Mouse (Mus musculus) stomach, embryonic 14.5 days (tissue): ENCODE results near the gene Adh5. TPM values are rescaled to one million over a fixed set of nuclear protein-coding genes. Genes with fewer than 3 reads are reported as not detected.
A peak's percentile ranks its signal among the peaks of the same experiment; 100 is the strongest.

Experiments
- ATAC-seq: fragments of 200-750 bp; cut with Nextera tagmentation; 2 replicates; pipeline ENCODE4 v1.8.0; 2017; ENCODE audit warnings: low read depth, moderate TSS enrichment; ENCODE audit not compliant: insufficient number of reproducible peaks, insufficient read depth, low FRiP score
- H3K27ac ChIP-seq: fragments of 300-500 bp; sonication (generic); 2 replicates; pipeline ENCODE4 v1.5.1; 2014; ENCODE audit warnings: mild to moderate bottlenecking, low read length, moderate library complexity, mixed read lengths
- H3K27me3 ChIP-seq: fragments of 300-500 bp; sonication (generic); 2 replicates; pipeline ENCODE4 v1.6.1; 2014; ENCODE audit warnings: low read length, control low read depth, mixed read lengths; ENCODE audit not compliant: control insufficient read depth, insufficient read depth
- H3K36me3 ChIP-seq: fragments of 300-500 bp; sonication (generic); 2 replicates; pipeline ENCODE4 v1.6.1; 2014; ENCODE audit warnings: mild to moderate bottlenecking, control low read depth, low read length, moderate library complexity, mixed read lengths; ENCODE audit not compliant: control insufficient read depth, insufficient read depth
- H3K4me1 ChIP-seq: fragments of 300-500 bp; sonication (generic); 2 replicates; pipeline ENCODE4 v1.6.1; 2014; ENCODE audit warnings: low read length, control low read depth, mixed read lengths; ENCODE audit not compliant: control insufficient read depth, insufficient read depth
- H3K4me2 ChIP-seq: fragments of 300-500 bp; sonication (generic); replicated peaks from 2 replicates; pipeline ENCODE4 v1.6.1; 2014; ENCODE audit warnings: low read depth, low read length, control low read depth
- H3K4me3 ChIP-seq: fragments of 300-500 bp; sonication (generic); 2 replicates; pipeline ENCODE4 v1.5.1; 2014; ENCODE audit warnings: low read depth, low read length, control low read depth
- H3K9ac ChIP-seq: fragments of 300-500 bp; sonication (generic); replicated peaks from 2 replicates; pipeline ENCODE4 v1.6.1; 2014; ENCODE audit warnings: low read depth, mild to moderate bottlenecking, control low read depth, low read length, moderate library complexity, mixed read lengths
- H3K9me3 ChIP-seq: fragments of 300-500 bp; sonication (generic); 2 replicates; pipeline ENCODE4 v1.6.1; 2016; ENCODE audit warnings: low read depth, low read length, control low read depth; ENCODE audit not compliant: control insufficient read depth
- WGBS: fragments of 180-500 bp; shearing (Covaris S2); extraction: QIAGEN DNeasy Blood & Tissue Kit; methylation state at CpG from one replicate; pipeline ENCODE4 v1.1.7; 2014; 5-methylcytosine and 5-hydroxymethylcytosine counted together
- polyA plus RNA-seq: library from polyadenylated mRNA; unstranded; fragments of >200 nt; fragmentation: Nextera tagmentation; extraction: Ambion mirVana; gene quantifications from 2 replicates; pipeline ENCODE4 v1.2.1, GENCODE M21; 2014

Gene Adh5
- polyA plus RNA-seq, 1 experiment from 2014 or later = 191 TPM

- Histone ChIP-seq H3K27ac (no peak overlapping the region), H3K27me3 (no peaks in the 10 kb centered on the region), H3K9me3 (no peaks in the 10 kb centered on the region), H3K4me1 (no peaks in the 10 kb centered on the region), H3K4me3 (no peak overlapping the region), H3K36me3 (no peaks in the 10 kb centered on the region), H3K9ac (no peak overlapping the region), H3K4me2 (no peak overlapping the region)
- WGBS = 70% methylated on average over 6 of the region's 6 CpGs
- no peak for ATAC-seq
These were observed 23.5 kb upstream of the Adh5 start for GRCm38 (mm10) chr3:138419369-138419768.

GRCm38 (mm10) chr3:138420385-138420784 is 22.5 kb upstream of the Adh5 start:
- Histone ChIP-seq H3K9ac (no peak overlapping the region), H3K9me3 (no peaks in the 10 kb centered on the region), H3K27me3 (no peaks in the 10 kb centered on the region), H3K4me1 (no peaks in the 10 kb centered on the region), H3K4me3 (no peak overlapping the region), H3K4me2 (no peak overlapping the region), H3K27ac (no peak overlapping the region), H3K36me3 (no peaks in the 10 kb centered on the region)
- ATAC-seq = no peak
- 94% methylated on average over 3 of the region's 3 CpGs for WGBS

DNA sequence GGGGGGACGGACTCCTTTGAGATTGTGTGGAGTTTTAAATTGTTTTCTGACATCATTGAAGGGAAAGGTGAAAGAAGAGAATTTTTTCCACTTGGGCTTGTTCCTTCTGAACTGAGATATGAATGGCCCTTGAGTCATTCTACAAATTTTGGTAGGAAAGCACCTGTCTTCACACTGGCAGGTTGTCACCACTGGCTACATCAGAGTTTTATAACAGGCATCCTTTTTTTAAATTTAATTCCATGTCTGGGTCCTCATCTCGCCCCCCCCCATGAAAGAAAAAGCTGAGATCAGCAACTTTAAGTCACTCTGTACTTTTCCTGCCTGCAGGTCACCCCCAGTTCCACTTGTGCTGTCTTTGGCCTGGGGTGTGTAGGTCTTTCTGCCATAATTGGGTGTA is 19.2 kb upstream of the Adh5 start:
- ATAC-seq = no peak
- Histone ChIP-seq H3K36me3 (no peaks in the 10 kb centered on the region), H3K9me3 (no peaks in the 10 kb centered on the region), H3K4me2 (no peak overlapping the region), H3K4me1 (no peaks in the 10 kb centered on the region), H3K9ac (no peak overlapping the region), H3K4me3 (no peak overlapping the region), H3K27me3 (no peaks in the 10 kb centered on the region), H3K27ac (no peak overlapping the region)
- 60% methylated on average over 2 of the region's 2 CpGs for WGBS

- Histone ChIP-seq H3K4me2 (no peak overlapping the region), H3K27ac (no peak overlapping the region), H3K27me3 (no peaks in the 10 kb centered on the region), H3K4me3 (no peak overlapping the region), H3K9ac (no peak overlapping the region), H3K9me3 (no peaks in the 10 kb centered on the region), H3K4me1 (no peaks in the 10 kb centered on the region), H3K36me3 (no peaks in the 10 kb centered on the region)
- 65% methylated on average over 4 of the region's 4 CpGs for WGBS
- no peak for ATAC-seq
These were observed 18.6 kb upstream of the Adh5 start for GRCm38 (mm10) chr3:138424247-138424646.

DNA sequence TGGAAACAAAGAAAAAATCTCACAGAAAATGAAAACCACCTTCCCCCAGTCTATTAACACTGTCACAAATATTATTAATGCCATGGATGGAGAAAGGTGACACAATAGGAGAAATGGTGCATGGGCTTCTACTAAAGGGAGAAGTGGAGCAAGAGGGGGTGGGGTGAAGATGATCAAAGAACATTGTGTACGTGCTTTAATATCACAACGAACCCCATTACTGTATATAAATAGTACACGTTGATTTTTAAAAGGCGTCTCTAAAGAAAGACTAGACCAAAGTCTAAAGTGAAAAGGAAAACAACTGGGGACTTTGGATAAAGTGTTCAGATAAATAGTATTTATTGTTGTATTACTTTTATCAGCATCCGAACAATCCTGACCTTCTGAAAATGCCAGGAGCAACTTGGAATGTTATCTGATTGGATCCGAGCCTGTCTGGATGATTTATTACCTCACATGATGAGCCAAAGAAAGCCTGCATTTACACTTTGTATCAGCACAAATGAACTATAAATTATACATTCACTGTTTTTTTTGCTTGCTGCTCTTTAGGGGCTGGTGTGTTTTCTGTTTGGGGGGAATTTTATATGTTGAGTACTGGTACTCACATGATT is 12.4 kb upstream of the Adh5 start:
- no peaks in the 10 kb centered on the region for H3K9me3 ChIP-seq
- H3K9ac ChIP-seq = no peak overlapping the region
- H3K4me1 ChIP-seq = no peaks in the 10 kb centered on the region
- H3K27me3 ChIP-seq = no peaks in the 10 kb centered on the region
- no peak for ATAC-seq
- H3K27ac ChIP-seq = no peak overlapping the region
- H3K4me2 ChIP-seq = no peak overlapping the region
- H3K4me3 ChIP-seq = no peak overlapping the region
- WGBS = 58% methylated on average over 6 of the region's 6 CpGs
- no peaks in the 10 kb centered on the region for H3K36me3 ChIP-seq

GRCm38 (mm10) chr3:138431835-138432234 is 11.1 kb upstream of the Adh5 start:
- Histone ChIP-seq H3K4me3 (no peak overlapping the region), H3K9ac (no peak overlapping the region), H3K4me2 (no peak overlapping the region), H3K27ac (no peak overlapping the region), H3K36me3 (no peaks in the 10 kb centered on the region), H3K27me3 (no peaks in the 10 kb centered on the region), H3K9me3 (no peaks in the 10 kb centered on the region; the same call in 1 of the 2 replicates), H3K4me1 (no peaks in the 10 kb centered on the region)
- no peak for ATAC-seq
- WGBS = 70% methylated on average over 2 of the region's 2 CpGs

DNA sequence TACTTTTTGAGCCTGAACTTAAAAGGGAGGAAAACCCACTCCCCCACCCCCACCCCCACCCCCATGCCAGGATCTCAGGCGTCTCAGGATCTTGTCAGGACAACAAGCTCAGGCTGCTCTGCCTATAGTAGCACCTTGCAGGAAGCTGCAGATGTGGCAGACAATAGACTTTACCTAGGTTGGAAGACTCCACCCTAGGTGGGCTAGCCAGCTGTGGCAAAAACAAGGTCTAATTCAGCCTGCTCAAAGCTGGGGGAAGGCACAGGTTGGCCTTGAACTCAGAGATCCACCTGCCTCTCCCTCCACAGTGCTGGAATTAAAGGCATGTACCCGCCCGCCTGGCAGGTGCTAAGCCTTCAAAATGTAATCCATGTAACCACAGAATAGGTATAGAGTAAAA is 4.2 kb upstream of the Adh5 start:
- Histone ChIP-seq H3K27ac (no peak overlapping the region), H3K4me2 (no peak overlapping the region), H3K27me3 (no peaks in the 10 kb centered on the region), H3K36me3 (no peaks in the 10 kb centered on the region), H3K4me1 (0 out of 2 replicates have a peak, but pooled peaks cover under 1% of the 10 kb centered on the region), H3K9ac (no peak overlapping the region), H3K9me3 (no peaks in the 10 kb centered on the region; the same call in 1 of the 2 replicates), H3K4me3 (no peak overlapping the region)
- ATAC-seq = no peak
- WGBS = 71% methylated on average over 3 of the region's 3 CpGs

- H3K27ac ChIP-seq = peak overlapping the region; percentile 75
- peak overlapping the region; percentile 86 for H3K4me3 ChIP-seq
- H3K9ac ChIP-seq = peak overlapping the region; percentile 47
- ATAC-seq = no peak
- H3K27me3 ChIP-seq = no peaks in the 10 kb centered on the region
- H3K4me2 ChIP-seq = peak overlapping the region; percentile 64
- no peaks in the 10 kb centered on the region for H3K9me3 ChIP-seq
- H3K4me1 ChIP-seq = 0 out of 2 replicates have a peak, but pooled peaks cover 6% of the 10 kb centered on the region
- 3% methylated on average over 9 of the region's 9 CpGs for WGBS
- peaks cover 13% of the 10 kb centered on the region for H3K36me3 ChIP-seq
These were observed 690 bp upstream of the Adh5 start for GRCm38 (mm10) chr3:138442203-138442602.

DNA sequence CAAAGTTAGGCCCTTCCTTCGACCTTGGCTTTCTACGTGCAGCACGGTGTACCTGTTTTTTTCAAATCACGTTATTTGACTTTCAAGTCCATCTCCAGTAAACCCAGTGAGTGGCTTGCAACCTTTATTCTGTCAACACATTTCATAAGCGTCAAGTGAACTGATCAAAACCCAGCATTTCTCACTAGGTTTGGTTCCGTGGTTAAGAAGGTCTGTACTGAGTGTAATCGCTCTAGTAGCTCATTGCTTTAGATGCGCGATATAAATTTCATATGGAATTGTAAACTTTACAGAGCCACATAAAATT is 525 bp downstream of the Adh5 start:
- H3K4me1 ChIP-seq = 0 out of 2 replicates have a peak, but pooled peaks cover 6% of the 10 kb centered on the region
- no peaks in the 10 kb centered on the region for H3K9me3 ChIP-seq
- H3K27me3 ChIP-seq = no peaks in the 10 kb centered on the region
- H3K4me3 ChIP-seq = peak overlapping the region; percentile 86
- ATAC-seq = no peak
- peak overlapping the region; percentile 86 for H3K9ac ChIP-seq
- under 1% methylated on average over 9 of the region's 9 CpGs for WGBS
- H3K36me3 ChIP-seq = peaks cover 22% of the 10 kb centered on the region
- peak overlapping the region; percentile 66 for H3K4me2 ChIP-seq
- peak overlapping the region; percentile 75; the same call in 1 of the 2 replicates for H3K27ac ChIP-seq
